In genomic region chr6:13030961-13031360, GRCm38 (mm10) we compare ENCODE assay signal across 9 mouse cellular contexts. TPM values are rescaled to one million over a fixed set of nuclear protein-coding genes. Genes with fewer than 3 reads are reported as not detected.
DNase-seq lines count a peak whose midpoint lies in the region; ATAC-seq and TF ChIP-seq lines count a peak whose summit lies in the region.
"Had no signal": no experiment of that assay in that cellular context is flagged by ENCODE, and none has a peak within 500 bp of the region (broad histone marks: within the 10 kb centered on the region; RNA-seq: fewer than 3 reads in every experiment).

No protein-coding gene starts in this region.

- WGBS in embryonic facial prominence, embryonic 14.5 days: 48% methylated on average over 1 of the region's 1 CpGs
- 73% methylated on average over 1 of the region's 1 CpGs for WGBS in embryonic facial prominence, embryonic 10.5 days
- 48% methylated on average over 1 of the region's 1 CpGs for WGBS in hindbrain, embryonic 12.5 days
- 48% methylated on average over 1 of the region's 1 CpGs for WGBS in midbrain, postnatal 0 days
- 53% methylated on average over 1 of the region's 1 CpGs for WGBS in thymus, adult 2 months

- no peaks in the 10 kb centered on the region for H3K36me3 ChIP-seq in embryonic facial prominence, embryonic 14.5 days (ENCODE audit: control insufficient read depth, insufficient read depth, low read length)
- H3K36me3 ChIP-seq in embryonic facial prominence, embryonic 10.5 days (replicated peaks): no peaks in the 10 kb centered on the region
- H3K36me3 ChIP-seq in hindbrain, embryonic 12.5 days: no peaks in the 10 kb centered on the region
- H3K36me3 ChIP-seq in midbrain, postnatal 0 days (ENCODE audit: insufficient read depth, low read length): no peaks in the 10 kb centered on the region
- no peaks in the 10 kb centered on the region for H3K36me3 ChIP-seq in thymus, adult 2 months (ENCODE audit: control insufficient read depth, insufficient read depth, low read length)
- H3K36me3 ChIP-seq: limb, embryonic 12.5 days had no signal

- no peak overlapping the region for H3K4me3 ChIP-seq in embryonic facial prominence, embryonic 14.5 days (ENCODE audit: low read depth, low read length)
- H3K4me3 ChIP-seq in embryonic facial prominence, embryonic 10.5 days: no peak overlapping the region
- H3K4me3 ChIP-seq in hindbrain, embryonic 12.5 days: no peak overlapping the region
- no peak overlapping the region for H3K4me3 ChIP-seq in midbrain, postnatal 0 days (ENCODE audit: low read depth, low read length)
- H3K4me3 ChIP-seq in thymus, adult 2 months (ENCODE audit: control insufficient read depth, insufficient read depth, low read length): no peak overlapping the region
- H3K4me3 ChIP-seq: limb, embryonic 12.5 days had no signal

- no peaks in the 10 kb centered on the region for H3K4me1 ChIP-seq in embryonic facial prominence, embryonic 14.5 days (ENCODE audit: control insufficient read depth, insufficient read depth, low read length)
- no peaks in the 10 kb centered on the region for H3K4me1 ChIP-seq in embryonic facial prominence, embryonic 10.5 days
- H3K4me1 ChIP-seq in hindbrain, embryonic 12.5 days: no peaks in the 10 kb centered on the region
- H3K4me1 ChIP-seq in midbrain, postnatal 0 days (ENCODE audit: insufficient read depth, low read length): no peaks in the 10 kb centered on the region
- no peaks in the 10 kb centered on the region for H3K4me1 ChIP-seq in thymus, adult 2 months (replicated peaks; ENCODE audit: control insufficient read depth, insufficient read depth, low read length)
- H3K4me1 ChIP-seq: limb, embryonic 12.5 days had no signal

- TF ChIP-seq POLR2A in thymus, adult 2 months (IDR thresholded peaks at IDR 0.05; ENCODE audit: control insufficient read depth, extremely low read depth, insufficient read depth, low read length, poor library complexity): no peak

- DNase-seq in embryonic facial prominence, embryonic 14.5 days (ENCODE audit: low spot score): peak; percentile 14
- DNase-seq in embryonic facial prominence, embryonic 10.5 days (ENCODE audit: low spot score): no peak
- peak; percentile 4 for DNase-seq in lung, postnatal 10 days
- DNase-seq in lung, postnatal 25 days (ENCODE audit: low spot score): no peak
- DNase-seq in midbrain, postnatal 0 days (ENCODE audit: low spot score): peak; percentile 71
- DNase-seq in thymus, adult 2 months: no peak
- DNase-seq in spleen, postnatal 36 days (ENCODE audit: low spot score in 2 of 2): no peak

- no peaks in the 10 kb centered on the region for H3K9me3 ChIP-seq in embryonic facial prominence, embryonic 14.5 days (ENCODE audit: control insufficient read depth, low read length)
- no peaks in the 10 kb centered on the region for H3K9me3 ChIP-seq in embryonic facial prominence, embryonic 10.5 days
- no peaks in the 10 kb centered on the region for H3K9me3 ChIP-seq in hindbrain, embryonic 12.5 days (replicated peaks)
- H3K9me3 ChIP-seq in midbrain, postnatal 0 days (ENCODE audit: low read length): no peaks in the 10 kb centered on the region
- H3K9me3 ChIP-seq: limb, embryonic 12.5 days had no signal

- no peak overlapping the region for H3K9ac ChIP-seq in embryonic facial prominence, embryonic 14.5 days (ENCODE audit: low read depth, low read length)
- no peak overlapping the region for H3K9ac ChIP-seq in hindbrain, embryonic 12.5 days
- no peak overlapping the region for H3K9ac ChIP-seq in midbrain, postnatal 0 days (replicated peaks; ENCODE audit: low read length, poor library complexity, severe bottlenecking)
- H3K9ac ChIP-seq: limb, embryonic 12.5 days had no signal

- ATAC-seq in embryonic facial prominence, embryonic 14.5 days (ENCODE audit: low read depth): no peak
- ATAC-seq in hindbrain, embryonic 12.5 days (ENCODE audit: low FRiP score): peak; percentile 66; the same call in 1 of the 2 replicates
- 0 out of 2 replicates have a peak, but pooled peaks have one; percentile 41 for ATAC-seq in midbrain, postnatal 0 days (ENCODE audit: low FRiP score)

- H3K4me2 ChIP-seq in embryonic facial prominence, embryonic 14.5 days (ENCODE audit: low read depth, low read length): no peak overlapping the region
- H3K4me2 ChIP-seq in hindbrain, embryonic 12.5 days (replicated peaks): no peak overlapping the region
- H3K4me2 ChIP-seq in midbrain, postnatal 0 days (ENCODE audit: low read depth, low read length, poor library complexity, severe bottlenecking): no peak overlapping the region
- H3K4me2 ChIP-seq: limb, embryonic 12.5 days had no signal

- H3K27ac ChIP-seq in embryonic facial prominence, embryonic 14.5 days (replicated peaks; ENCODE audit: low read depth, low read length): no peak overlapping the region
- no peak overlapping the region for H3K27ac ChIP-seq in embryonic facial prominence, embryonic 10.5 days (replicated peaks)
- no peak overlapping the region for H3K27ac ChIP-seq in hindbrain, embryonic 12.5 days
- H3K27ac ChIP-seq in midbrain, postnatal 0 days (ENCODE audit: low read depth, low read length): no peak overlapping the region
- no peak overlapping the region for H3K27ac ChIP-seq in thymus, adult 2 months (ENCODE audit: control insufficient read depth, insufficient read depth, low read length)
- H3K27ac ChIP-seq: limb, embryonic 12.5 days had no signal

- H3K27me3 ChIP-seq in embryonic facial prominence, embryonic 14.5 days (replicated peaks; ENCODE audit: control insufficient read depth, insufficient read depth, low read length): no peaks in the 10 kb centered on the region
- no peaks in the 10 kb centered on the region for H3K27me3 ChIP-seq in embryonic facial prominence, embryonic 10.5 days (replicated peaks; ENCODE audit: low read depth, poor library complexity, severe bottlenecking)
- H3K27me3 ChIP-seq in hindbrain, embryonic 12.5 days: no peaks in the 10 kb centered on the region
- H3K27me3 ChIP-seq in midbrain, postnatal 0 days (ENCODE audit: insufficient read depth, low read length): no peaks in the 10 kb centered on the region
- H3K27me3 ChIP-seq in thymus, adult 2 months (ENCODE audit: control insufficient read depth, insufficient read depth, low read length): no peaks in the 10 kb centered on the region
- H3K27me3 ChIP-seq: limb, embryonic 12.5 days had no signal

- peak; percentile 67 for TF ChIP-seq CTCF in midbrain, postnatal 0 days (IDR thresholded peaks at IDR 0.05)
- no peak for TF ChIP-seq CTCF in thymus, adult 2 months (IDR thresholded peaks at IDR 0.05; ENCODE audit: borderline replicate concordance, control insufficient read depth, extremely low read depth, insufficient read depth, low read length, poor library complexity)

RNA-seq across cellular contexts. Expression of gene Tmem106b, which starts 38.6 kb away (rescaled TPM):
- 45.0 and 54.6 TPM in 2 replicates for polyA plus RNA-seq in embryonic facial prominence, embryonic 14.5 days (2014; fragmentation: Nextera tagmentation; extraction: Ambion mirVana)
- polyA plus RNA-seq in embryonic facial prominence, embryonic 10.5 days (2016; fragmentation: Nextera tagmentation; extraction: Ambion mirVana): 18.9 and 19.6 TPM in 2 replicates
- 41.1 and 41.3 TPM in 2 replicates for polyA plus RNA-seq in hindbrain, embryonic 12.5 days (2016; fragmentation: Nextera tagmentation; extraction: Ambion mirVana)
- 92.7 and 94.0 TPM in 2 replicates for total RNA-seq in midbrain, postnatal 0 days (2014; rRNA removed)
- 35.5 and 37.9 TPM in 2 replicates for polyA plus RNA-seq in midbrain, postnatal 0 days (2015; fragmentation: Nextera tagmentation; extraction: Ambion mirVana)
- polyA plus RNA-seq in thymus, adult 2 months (2012; rRNA removed): 24.6 and 24.9 TPM in 2 replicates

Comparison
In these comparisons a context has a peak if more than half of its experiments do, and no peak if none do; other contexts are left out.
1. DNase-seq: peak in embryonic facial prominence, embryonic 14.5 days (single experiment), lung, postnatal 10 days (single experiment) and midbrain, postnatal 0 days (single experiment); none in embryonic facial prominence, embryonic 10.5 days (single experiment), lung, postnatal 25 days (single experiment), thymus, adult 2 months (single experiment) and spleen, postnatal 36 days (0 of 2).